Mouse (Mus musculus) limb, embryonic 14.5 days (tissue): ENCODE data around the gene Atad3a. TPM values are rescaled to one million over a fixed set of nuclear protein-coding genes. Genes with fewer than 3 reads are reported as not detected.
A peak's percentile ranks its signal among the peaks of the same experiment; 100 is the strongest.

Source experiments
- ATAC-seq: fragments of 200-750 bp; cut with Nextera tagmentation; 2 replicates; pipeline ENCODE4 v1.8.0; 2017; ENCODE audit warnings: low read depth, moderate number of reproducible peaks, moderate TSS enrichment; ENCODE audit not compliant: low FRiP score
- DNase-seq: peaks from one replicate; pipeline ENCODE4 v3.0.0-alpha.2; 2015; ENCODE audit warnings: low spot score
- H3K27ac ChIP-seq: fragments of 300-500 bp; sonication (generic); replicated peaks from 2 replicates; pipeline ENCODE4 v1.5.1; 2014; ENCODE audit warnings: low read depth, mild to moderate bottlenecking, low read length, moderate library complexity, mixed read lengths
- H3K27me3 ChIP-seq: fragments of 300-500 bp; sonication (generic); 2 replicates; pipeline ENCODE4 v1.6.1; 2014; ENCODE audit warnings: low read length, mixed read lengths; ENCODE audit not compliant: control insufficient read depth, insufficient read depth
- H3K36me3 ChIP-seq: fragments of 300-500 bp; sonication (generic); 2 replicates; pipeline ENCODE4 v1.6.1; 2014; ENCODE audit warnings: mild to moderate bottlenecking, low read length, moderate library complexity, mixed read lengths; ENCODE audit not compliant: control insufficient read depth, insufficient read depth
- H3K4me1 ChIP-seq: fragments of 300-500 bp; sonication (generic); 2 replicates; pipeline ENCODE4 v1.6.1; 2014; ENCODE audit warnings: antibody characterized with exemption, low read length, mixed read lengths; ENCODE audit not compliant: control insufficient read depth, insufficient read depth
- H3K4me2 ChIP-seq: fragments of 300-500 bp; sonication (generic); replicated peaks from 2 replicates; pipeline ENCODE4 v1.6.1; 2014; ENCODE audit warnings: low read depth, mild to moderate bottlenecking, low read length, moderate library complexity; ENCODE audit not compliant: severe bottlenecking
- H3K4me3 ChIP-seq: fragments of 300-500 bp; sonication (generic); replicated peaks from 2 replicates; pipeline ENCODE4 v1.5.1; 2014; ENCODE audit warnings: low read length
- H3K9ac ChIP-seq: fragments of 300-500 bp; sonication (generic); 2 replicates; pipeline ENCODE4 v1.6.1; 2014; ENCODE audit warnings: mild to moderate bottlenecking, low read depth, low read length, moderate library complexity; ENCODE audit not compliant: severe bottlenecking
- H3K9me3 ChIP-seq: fragments of 300-500 bp; sonication (generic); 2 replicates; pipeline ENCODE4 v1.6.1; 2016; ENCODE audit warnings: low read length; ENCODE audit not compliant: control insufficient read depth
- POLR2A ChIP-seq: fragments of 200-500 bp; IDR thresholded peaks from 2 replicates; pipeline ENCODE4 v1.8.0; 2012; ENCODE audit warnings: inconsistent platforms, mild to moderate bottlenecking, moderate library complexity, borderline replicate concordance; ENCODE audit not compliant: insufficient read depth, insufficient read length; ENCODE audit errors: extremely low read depth
- WGBS: fragments of 180-500 bp; shearing (Covaris S2); extraction: QIAGEN DNeasy Blood & Tissue Kit; methylation state at CpG from one replicate; pipeline ENCODE4 v1.1.7; 2014; 5-methylcytosine and 5-hydroxymethylcytosine counted together
- polyA plus RNA-seq, 2 experiments: library from polyadenylated mRNA; depleted of rRNA in 1 of 2; stranded (reverse) in 1 of 2; unstranded in 1 of 2; fragments of >200 nt; fragmentation: Nextera tagmentation in 1 of 2; extraction: Ambion mirVana in 1 of 2; gene quantifications; 2 replicates each; pipeline versions ENCODE4 v1.2.1 to v1.2.3; 2012 to 2014

Atad3a gene
- polyA plus RNA-seq, 2 experiments, result 84.8 to 117 TPM

GRCm38 (mm10) chr4:155733267-155733666, 27.6 kb downstream of the Atad3a start:
- H3K4me1 ChIP-seq, result peaks cover 7% of the 10 kb centered on the region
- no peak overlapping the region for H3K27ac ChIP-seq
- no peaks in the 10 kb centered on the region for H3K9me3 ChIP-seq
- WGBS, result 90% methylated on average over 10 of the region's 10 CpGs
- no peaks in the 10 kb centered on the region for H3K27me3 ChIP-seq
- H3K9ac ChIP-seq, result no peak overlapping the region
- ATAC-seq (no peak), DNase-seq (no peak)
- no peak overlapping the region; the same call in 1 of the 2 replicates for H3K4me2 ChIP-seq
- no peak overlapping the region for H3K4me3 ChIP-seq
- H3K36me3 ChIP-seq, result peaks cover 14% of the 10 kb centered on the region
- no peak for TF ChIP-seq POLR2A

DNA sequence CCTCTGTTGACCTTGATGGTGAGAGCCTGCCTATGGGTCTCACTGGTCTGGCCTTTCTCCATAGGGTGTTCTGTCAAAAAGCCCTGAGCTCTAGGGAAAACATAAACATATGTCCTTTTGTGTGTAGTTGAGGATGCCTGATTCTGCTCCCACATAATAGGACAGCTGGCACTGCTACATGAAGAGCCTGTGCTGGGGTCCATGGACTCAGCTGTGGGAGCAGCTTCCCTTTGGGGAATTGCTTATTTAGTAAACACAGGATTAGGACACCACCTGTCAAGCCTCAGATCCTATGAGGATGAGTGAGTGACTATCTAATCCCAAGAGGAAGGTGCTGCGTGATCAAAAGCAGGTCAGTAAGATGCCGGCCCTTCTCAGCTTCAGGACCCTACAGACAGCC, 32.9 kb downstream of the Atad3a start:
- Histone ChIP-seq H3K27ac (no peak overlapping the region), H3K9ac (no peak overlapping the region), H3K4me1 (no peaks in the 10 kb centered on the region), H3K4me3 (no peak overlapping the region), H3K36me3 (peaks cover 35% of the 10 kb centered on the region; the same call in 1 of the 2 replicates), H3K27me3 (no peaks in the 10 kb centered on the region), H3K4me2 (no peak overlapping the region), H3K9me3 (no peaks in the 10 kb centered on the region)
- no peak for ATAC-seq
- WGBS, result 79% methylated on average over 2 of the region's 2 CpGs
- no peak for DNase-seq
- TF ChIP-seq POLR2A, result no peak

DNA sequence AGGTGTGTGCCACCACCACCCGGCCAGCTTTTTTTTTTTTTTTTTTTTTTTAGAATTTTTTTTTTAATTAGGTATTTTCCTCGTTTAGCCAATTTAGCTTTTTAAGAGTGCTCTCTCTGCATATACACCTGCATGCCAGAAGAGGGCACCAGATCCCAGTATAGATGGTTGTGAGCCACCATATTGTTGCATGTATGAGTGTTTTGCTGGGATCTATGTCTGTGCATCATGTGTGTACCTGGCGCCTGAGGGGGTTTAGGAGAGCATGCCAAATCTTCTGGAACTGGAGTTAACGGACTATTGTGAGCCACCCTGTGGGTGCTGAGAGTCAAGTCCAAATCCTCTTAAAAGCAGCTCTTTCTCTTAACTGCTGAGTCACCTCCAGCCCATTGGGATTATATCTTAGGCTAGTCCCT, 39.2 kb downstream of the Atad3a start:
- Histone ChIP-seq H3K27me3 (no peaks in the 10 kb centered on the region), H3K36me3 (peaks cover 29% of the 10 kb centered on the region), H3K4me1 (no peaks in the 10 kb centered on the region), H3K4me3 (no peak overlapping the region), H3K4me2 (no peak overlapping the region), H3K9ac (no peak overlapping the region), H3K27ac (no peak overlapping the region), H3K9me3 (no peaks in the 10 kb centered on the region)
- WGBS, result 59% methylated on average over 4 of the region's 4 CpGs
- no peak for TF ChIP-seq POLR2A
- ATAC-seq, result no peak
- no peak for DNase-seq

DNA sequence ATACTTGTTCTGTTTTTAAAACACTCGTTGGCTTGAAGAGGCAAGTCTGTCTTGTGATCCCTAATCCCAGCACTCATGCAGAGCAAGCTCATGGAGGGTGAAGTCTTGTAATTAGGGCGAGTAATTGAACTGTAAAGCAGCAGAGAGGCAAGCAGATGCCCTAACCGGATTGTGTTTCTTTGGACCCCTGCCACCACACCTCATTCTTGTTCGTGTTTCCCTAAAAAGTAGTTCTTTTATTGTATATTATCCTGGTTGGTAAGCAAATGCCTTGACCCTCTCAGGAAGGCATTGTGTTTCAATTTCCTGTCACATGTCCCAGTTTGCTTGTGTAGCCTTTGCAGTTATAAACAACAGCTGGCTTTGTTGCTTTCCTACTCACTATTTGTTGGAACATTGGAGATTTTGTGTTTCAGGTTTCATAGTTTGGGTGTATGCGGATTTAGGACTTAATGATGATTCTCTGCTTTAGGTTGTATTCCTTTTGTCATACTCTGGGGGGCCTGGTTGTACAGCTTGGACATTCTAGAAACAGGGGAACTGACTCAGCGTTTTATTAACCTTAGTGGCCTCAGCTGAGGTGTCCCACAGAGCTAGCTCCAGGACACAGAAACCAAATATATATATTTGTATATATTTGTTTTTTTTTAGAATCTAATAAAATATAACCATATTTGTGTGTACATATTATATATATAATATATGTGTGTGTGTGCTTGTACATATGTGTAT, 50.2 kb downstream of the Atad3a start:
- TF ChIP-seq POLR2A, result no peak
- peaks cover 9% of the 10 kb centered on the region for H3K36me3 ChIP-seq
- H3K9me3 ChIP-seq, result no peaks in the 10 kb centered on the region
- H3K4me1 ChIP-seq, result no peaks in the 10 kb centered on the region
- no peaks in the 10 kb centered on the region for H3K27me3 ChIP-seq
- H3K27ac ChIP-seq, result no peak overlapping the region
- no peak for ATAC-seq
- DNase-seq, result peak; percentile 17
- H3K4me3 ChIP-seq, result no peak overlapping the region
- 43% methylated on average over 6 of the region's 6 CpGs for WGBS
- no peak overlapping the region for H3K9ac ChIP-seq
- no peak overlapping the region for H3K4me2 ChIP-seq

DNA sequence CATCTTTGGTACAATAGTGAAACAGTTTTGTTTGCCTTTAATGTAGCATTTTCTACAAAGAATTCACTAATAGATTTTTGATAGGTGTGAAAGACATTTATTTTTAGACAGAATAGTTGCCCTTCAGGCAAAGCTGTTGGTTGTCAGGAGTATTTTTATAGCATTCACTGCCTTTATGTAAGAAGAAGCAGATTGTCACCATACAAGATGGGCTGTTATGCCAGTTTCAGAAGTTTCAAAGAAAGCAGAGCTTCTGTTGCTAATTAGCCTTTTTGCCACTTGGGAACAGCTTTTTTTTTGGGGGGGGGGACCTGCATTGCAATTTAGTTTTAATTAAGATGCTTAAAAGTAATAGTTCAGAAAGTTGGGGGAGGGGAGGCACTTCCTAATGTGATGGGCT, 51.9 kb downstream of the Atad3a start:
- Histone ChIP-seq H3K9me3 (no peaks in the 10 kb centered on the region), H3K4me3 (no peak overlapping the region), H3K27me3 (no peaks in the 10 kb centered on the region), H3K4me1 (no peaks in the 10 kb centered on the region; the same call in 1 of the 2 replicates), H3K4me2 (no peak overlapping the region), H3K36me3 (0 out of 2 replicates have a peak, but pooled peaks cover 4% of the 10 kb centered on the region), H3K27ac (no peak overlapping the region), H3K9ac (no peak overlapping the region)
- ATAC-seq (no peak), DNase-seq (no peak)
- TF ChIP-seq POLR2A, result no peak

- TF ChIP-seq POLR2A, result no peak
- no peak overlapping the region for H3K4me2 ChIP-seq
- 72% methylated on average over 2 of the region's 2 CpGs for WGBS
- no peak for DNase-seq
- H3K36me3 ChIP-seq, result 0 out of 2 replicates have a peak, but pooled peaks cover 4% of the 10 kb centered on the region
- no peak overlapping the region for H3K9ac ChIP-seq
- H3K4me1 ChIP-seq, result no peaks in the 10 kb centered on the region; the same call in 1 of the 2 replicates
- H3K9me3 ChIP-seq, result no peaks in the 10 kb centered on the region
- H3K27me3 ChIP-seq, result no peaks in the 10 kb centered on the region
- H3K27ac ChIP-seq, result no peak overlapping the region
- no peak for ATAC-seq
- no peak overlapping the region for H3K4me3 ChIP-seq
Observed at GRCm38 (mm10) chr4:155708582-155708981, 52.3 kb downstream of the Atad3a start.
